Mouse (Mus musculus): ENCODE data around the gene Hsd17b3. TPM values are rescaled to one million over a fixed set of nuclear protein-coding genes. Genes with fewer than 3 reads are reported as not detected.
"Not testable (repeated sequence)": the region's sequence is repeated elsewhere in the genome, so short reads cannot be mapped to it uniquely, and the experiment has no call there.

The Hsd17b3 gene
- polyA plus RNA-seq, 1 experiment from 2014 or later: not detected

GRCm38 (mm10) chr13:64083331-64083730, 5.7 kb downstream of the Hsd17b3 start:
- no peak overlapping the region for H3K4me2 ChIP-seq (replicated peaks)
- H3K4me3 ChIP-seq (replicated peaks): no peak overlapping the region
- no peaks in the 10 kb centered on the region for H3K27me3 ChIP-seq
- ATAC-seq (ENCODE audit: insufficient number of reproducible peaks, low FRiP score, low TSS enrichment, low read depth): no peak
- no peak overlapping the region for H3K9ac ChIP-seq
- peaks cover 4% of the 10 kb centered on the region; the same call in 1 of the 2 replicates for H3K4me1 ChIP-seq
- no peaks in the 10 kb centered on the region for H3K9me3 ChIP-seq (replicated peaks)
- 87% methylated on average over 3 of the region's 3 CpGs for WGBS
- no peak overlapping the region for H3K27ac ChIP-seq (replicated peaks)
- H3K36me3 ChIP-seq: no peaks in the 10 kb centered on the region

GRCm38 (mm10) chr13:64081012-64081919, 7.8 kb downstream of the Hsd17b3 start:
- no peak for ATAC-seq (ENCODE audit: insufficient number of reproducible peaks, low FRiP score, low TSS enrichment, low read depth)
- no peak overlapping the region for H3K9ac ChIP-seq
- H3K27ac ChIP-seq (replicated peaks): no peak overlapping the region

DNA sequence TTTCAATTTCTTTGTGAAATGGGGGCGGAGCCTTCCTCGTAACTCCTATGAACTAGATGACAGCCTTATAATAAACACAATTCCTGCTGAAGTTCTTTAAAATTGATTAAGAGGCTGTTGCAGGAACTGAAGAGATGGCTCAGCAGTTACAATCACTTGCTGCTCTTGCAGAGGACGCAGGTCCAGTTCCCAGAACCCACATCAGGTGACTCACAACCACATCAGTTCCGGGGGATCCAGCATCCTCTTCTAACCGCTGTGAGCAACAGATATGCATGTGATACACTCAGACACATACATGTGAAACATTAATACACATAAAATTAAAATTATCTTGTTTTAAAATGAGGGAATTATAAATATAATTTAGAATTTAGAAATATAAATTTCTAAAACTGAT, 11.4 kb downstream of the Hsd17b3 start:
- H3K4me3 ChIP-seq (replicated peaks): no peak overlapping the region
- no peak overlapping the region for H3K9ac ChIP-seq
- ATAC-seq (ENCODE audit: insufficient number of reproducible peaks, low FRiP score, low TSS enrichment, low read depth): no peak
- 87% methylated on average over 5 of the region's 5 CpGs for WGBS
- H3K4me1 ChIP-seq: peaks cover 4% of the 10 kb centered on the region; the same call in 1 of the 2 replicates
- no peaks in the 10 kb centered on the region for H3K36me3 ChIP-seq
- H3K4me2 ChIP-seq (replicated peaks): no peak overlapping the region
- no peak overlapping the region for H3K27ac ChIP-seq (replicated peaks)
- H3K9me3 ChIP-seq (replicated peaks): no peaks in the 10 kb centered on the region
- H3K27me3 ChIP-seq: no peaks in the 10 kb centered on the region

More at GRCm38 (mm10) chr13:64081012-64081919, 7.8 kb downstream of the Hsd17b3 start:
- peaks cover 4% of the 10 kb centered on the region; the same call in 1 of the 2 replicates for H3K4me1 ChIP-seq
- H3K27me3 ChIP-seq: no peaks in the 10 kb centered on the region
- 40% methylated on average over 16 of the region's 16 CpGs for WGBS
- no peak overlapping the region for H3K4me2 ChIP-seq (replicated peaks)
- H3K9me3 ChIP-seq (replicated peaks): no peaks in the 10 kb centered on the region
- H3K4me3 ChIP-seq (replicated peaks): no peak overlapping the region
- H3K36me3 ChIP-seq: no peaks in the 10 kb centered on the region

DNA sequence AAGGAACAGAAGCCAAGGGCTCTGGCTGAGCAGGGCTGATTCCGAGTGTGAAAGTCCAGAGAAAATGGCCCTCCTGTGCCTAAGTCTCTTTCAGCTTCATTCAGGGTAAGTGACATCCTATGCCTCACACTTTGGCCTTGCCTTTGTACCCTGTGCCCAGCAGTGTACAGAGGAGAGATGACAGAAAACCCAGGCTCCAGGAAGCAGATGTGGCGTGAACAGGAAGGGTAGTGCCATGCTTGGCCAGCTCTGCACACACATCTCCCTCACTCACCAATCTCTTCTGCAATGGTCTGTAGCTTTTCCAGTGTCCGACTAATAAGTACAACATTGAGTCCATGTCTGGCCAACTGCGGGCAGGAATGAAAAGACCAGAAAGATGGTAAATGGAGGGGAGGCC, 13.0 kb downstream of the Hsd17b3 start:
- Histone ChIP-seq H3K4me3 (replicated peaks) (no peak overlapping the region), H3K27me3 (no peaks in the 10 kb centered on the region), H3K9me3 (replicated peaks) (no peaks in the 10 kb centered on the region), H3K4me1 (no peaks in the 10 kb centered on the region), H3K9ac (no peak overlapping the region), H3K4me2 (replicated peaks) (no peak overlapping the region), H3K36me3 (no peaks in the 10 kb centered on the region), H3K27ac (replicated peaks) (no peak overlapping the region)
- no peak for ATAC-seq (ENCODE audit: insufficient number of reproducible peaks, low FRiP score, low TSS enrichment, low read depth)
- 88% methylated on average over 4 of the region's 4 CpGs for WGBS

DNA sequence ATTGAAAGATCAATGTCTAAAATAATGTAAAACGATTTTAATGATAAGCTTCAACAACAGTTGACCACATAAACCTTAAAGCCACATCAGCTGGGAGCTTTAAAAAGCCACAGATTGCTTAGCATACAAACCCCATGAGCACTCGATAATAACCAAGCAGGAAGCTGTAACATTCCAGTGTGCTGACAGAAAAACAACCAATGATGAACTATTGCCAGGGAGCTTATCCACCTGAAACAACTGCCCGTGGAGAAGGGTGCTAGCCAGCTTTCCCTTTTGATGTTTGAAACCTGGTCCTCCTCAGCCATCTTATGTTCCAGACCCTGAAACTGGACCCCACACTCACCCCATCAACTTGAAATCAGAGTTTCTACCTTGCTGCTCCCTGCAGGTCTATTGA, 22.4 kb downstream of the Hsd17b3 start:
- H3K4me1 ChIP-seq: no peaks in the 10 kb centered on the region
- no peaks in the 10 kb centered on the region for H3K9me3 ChIP-seq (replicated peaks)
- no peaks in the 10 kb centered on the region for H3K27me3 ChIP-seq
- no peak overlapping the region for H3K27ac ChIP-seq (replicated peaks)
- no peaks in the 10 kb centered on the region for H3K36me3 ChIP-seq
- no peak for ATAC-seq (ENCODE audit: insufficient number of reproducible peaks, low FRiP score, low TSS enrichment, low read depth)
- H3K9ac ChIP-seq: no peak overlapping the region
- H3K4me2 ChIP-seq (replicated peaks): no peak overlapping the region
- WGBS: 29% methylated on average over 3 of the region's 3 CpGs
- H3K4me3 ChIP-seq (replicated peaks): no peak overlapping the region

- no peaks in the 10 kb centered on the region for H3K4me1 ChIP-seq
- no peak for ATAC-seq (ENCODE audit: insufficient number of reproducible peaks, low FRiP score, low TSS enrichment, low read depth)
- no peak overlapping the region for H3K4me2 ChIP-seq (replicated peaks)
- H3K36me3 ChIP-seq: no peaks in the 10 kb centered on the region
- H3K9me3 ChIP-seq (replicated peaks): no peaks in the 10 kb centered on the region
- no peak overlapping the region for H3K4me3 ChIP-seq (replicated peaks)
- H3K27ac ChIP-seq (replicated peaks): no peak overlapping the region
- no peak overlapping the region for H3K9ac ChIP-seq
- H3K27me3 ChIP-seq: no peaks in the 10 kb centered on the region
These were observed 24.8 kb downstream of the Hsd17b3 start for GRCm38 (mm10) chr13:64064276-64064675.

DNA sequence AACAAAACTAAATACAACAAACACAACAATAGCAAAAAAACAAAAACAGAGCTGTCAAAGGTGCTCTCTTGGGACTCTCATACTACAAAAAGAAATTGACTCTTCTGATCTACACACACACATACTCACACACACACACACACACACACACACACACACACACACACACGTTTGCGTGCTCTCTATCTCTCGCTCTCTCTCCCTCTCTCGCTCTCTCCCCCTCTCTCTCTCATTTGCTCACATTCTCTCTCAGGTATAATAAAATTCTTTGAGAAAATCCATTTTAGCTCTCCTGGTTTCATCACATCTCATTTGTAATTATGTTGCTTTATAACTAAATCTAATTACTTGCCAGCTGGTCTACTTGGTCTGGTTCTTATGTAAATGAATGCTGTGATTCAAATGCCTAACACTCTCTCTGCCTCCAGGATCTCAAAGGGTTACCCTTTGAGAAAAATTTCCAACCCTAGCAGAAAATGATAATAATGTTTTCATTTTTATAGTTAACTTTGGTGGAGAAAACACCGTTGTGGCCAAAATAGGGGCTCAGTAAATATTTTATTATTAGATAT, 28.0 kb downstream of the Hsd17b3 start:
- H3K9ac ChIP-seq: no peak overlapping the region
- no peaks in the 10 kb centered on the region for H3K36me3 ChIP-seq
- no peaks in the 10 kb centered on the region for H3K4me1 ChIP-seq
- H3K4me2 ChIP-seq (replicated peaks): no peak overlapping the region
- no peaks in the 10 kb centered on the region for H3K27me3 ChIP-seq
- H3K4me3 ChIP-seq (replicated peaks): no peak overlapping the region
- no peak overlapping the region for H3K27ac ChIP-seq (replicated peaks)
- 78% methylated on average over 5 of the region's 5 CpGs for WGBS
- no peak for ATAC-seq (ENCODE audit: insufficient number of reproducible peaks, low FRiP score, low TSS enrichment, low read depth)
- H3K9me3 ChIP-seq (replicated peaks): no peaks in the 10 kb centered on the region

DNA sequence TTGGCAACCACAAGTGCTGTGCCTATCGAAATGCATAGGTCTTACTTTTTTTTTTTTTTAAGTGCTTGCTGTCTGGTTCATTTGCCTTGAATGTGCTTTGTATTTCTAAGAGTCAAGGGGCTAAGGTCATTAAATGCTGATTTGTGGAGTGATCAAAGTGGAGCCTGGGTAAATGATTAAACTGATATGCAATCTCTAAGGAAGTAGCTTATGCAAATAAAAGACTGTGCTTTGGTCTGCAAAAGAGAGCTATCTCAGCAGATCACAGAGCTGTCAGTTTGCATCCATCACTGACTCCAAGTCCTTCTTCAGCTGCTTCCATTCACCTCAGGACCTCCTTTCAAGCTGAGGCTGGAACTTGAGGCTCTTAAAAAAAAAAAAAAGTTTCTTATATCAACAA, 35.1 kb downstream of the Hsd17b3 start:
- Histone ChIP-seq H3K9ac (no peak overlapping the region), H3K27ac (replicated peaks) (no peak overlapping the region), H3K4me1 (no peaks in the 10 kb centered on the region), H3K36me3 (no peaks in the 10 kb centered on the region), H3K4me2 (replicated peaks) (no peak overlapping the region), H3K27me3 (no peaks in the 10 kb centered on the region), H3K9me3 (replicated peaks) (0 out of 2 replicates have a peak, but pooled peaks cover 3% of the 10 kb centered on the region), H3K4me3 (replicated peaks) (no peak overlapping the region)
- 57% methylated on average over 1 of the region's 1 CpGs for WGBS
- no peak for ATAC-seq (ENCODE audit: insufficient number of reproducible peaks, low FRiP score, low TSS enrichment, low read depth)

DNA sequence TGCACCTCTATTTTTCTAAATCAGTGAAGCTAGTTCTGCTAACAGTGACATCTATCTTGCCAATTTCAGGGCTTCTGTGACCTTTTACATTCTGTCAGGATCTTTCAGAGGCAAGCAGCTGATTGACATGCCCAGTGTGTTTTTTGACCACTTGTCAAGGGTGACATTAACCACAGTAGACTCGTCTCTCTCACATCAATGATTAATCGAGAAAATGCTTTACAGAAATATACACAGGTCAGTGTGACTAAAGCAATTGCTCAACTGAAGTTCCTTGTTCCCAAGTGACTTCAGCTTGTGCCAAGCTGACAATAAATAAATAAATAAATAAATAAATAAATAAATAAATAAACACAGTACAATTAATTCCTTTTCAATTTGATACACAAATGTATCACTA, 36.7 kb downstream of the Hsd17b3 start:
- H3K4me2 ChIP-seq (replicated peaks); H3K4me3 ChIP-seq (replicated peaks); ATAC-seq (ENCODE audit: insufficient number of reproducible peaks, low FRiP score, low TSS enrichment, low read depth); H3K4me1 ChIP-seq; H3K36me3 ChIP-seq; H3K9ac ChIP-seq; H3K27me3 ChIP-seq; H3K27ac ChIP-seq (replicated peaks); H3K9me3 ChIP-seq (replicated peaks): not testable (repeated sequence)
- 81% methylated on average over 2 of the region's 2 CpGs for WGBS

GRCm38 (mm10) chr13:64050895-64051294, 38.1 kb downstream of the Hsd17b3 start:
- Histone ChIP-seq H3K4me2 (replicated peaks) (no peak overlapping the region), H3K9me3 (replicated peaks) (0 out of 2 replicates have a peak, but pooled peaks cover 3% of the 10 kb centered on the region)

GRCm38 (mm10) chr13:64049535-64049934, 39.5 kb downstream of the Hsd17b3 start:
- H3K36me3 ChIP-seq: no peaks in the 10 kb centered on the region
- H3K9ac ChIP-seq: no peak overlapping the region
- no peak overlapping the region for H3K27ac ChIP-seq (replicated peaks)
- no peak overlapping the region for H3K4me3 ChIP-seq (replicated peaks)
- no peaks in the 10 kb centered on the region for H3K27me3 ChIP-seq
- no peak overlapping the region for H3K4me2 ChIP-seq (replicated peaks)
- no peaks in the 10 kb centered on the region for H3K9me3 ChIP-seq (replicated peaks)
- no peaks in the 10 kb centered on the region for H3K4me1 ChIP-seq
- no peak for ATAC-seq (ENCODE audit: insufficient number of reproducible peaks, low FRiP score, low TSS enrichment, low read depth)

More at GRCm38 (mm10) chr13:64050895-64051294, 38.1 kb downstream of the Hsd17b3 start:
- H3K4me1 ChIP-seq: no peaks in the 10 kb centered on the region
- H3K27me3 ChIP-seq: no peaks in the 10 kb centered on the region
- no peak overlapping the region for H3K4me3 ChIP-seq (replicated peaks)
- ATAC-seq (ENCODE audit: insufficient number of reproducible peaks, low FRiP score, low TSS enrichment, low read depth): no peak
- H3K27ac ChIP-seq (replicated peaks): no peak overlapping the region
- H3K36me3 ChIP-seq: no peaks in the 10 kb centered on the region
- WGBS: 48% methylated on average over 4 of the region's 4 CpGs
- H3K9ac ChIP-seq: no peak overlapping the region

Data from embryonic facial prominence, embryonic 15.5 days (tissue).